Mouse (Mus musculus): ENCODE measurements at regions not wholly inside any gene's neighbourhood (a gene's known extent, or its start where the extent isn't known, plus 50 kb on each side); places are given as distances from the start of the nearest gene placed in this dataset.
A peak's percentile ranks its signal among the peaks of the same experiment; 100 is the strongest.

GRCm38 (mm10) chr13:90584766-90585165 lies 320.4 kb downstream of the Atp6ap1l start:
- no peak for DNase-seq (ENCODE audit: low spot score)

GRCm38 (mm10) chr13:90575371-90575770 lies 329.8 kb downstream of the Atp6ap1l start:
- DNase-seq (ENCODE audit: low spot score) = no peak

- DNase-seq (ENCODE audit: low spot score) = no peak
These were observed 332.6 kb downstream of the Atp6ap1l start for GRCm38 (mm10) chr13:90572580-90572979.

- DNase-seq (ENCODE audit: low spot score) = no peak
These were observed 341.8 kb downstream of the Atp6ap1l start for GRCm38 (mm10) chr13:90563183-90563840.

GRCm38 (mm10) chr13:90560095-90560494 lies 345.1 kb downstream of the Atp6ap1l start:
- DNase-seq (ENCODE audit: low spot score) = no peak

- no peak for DNase-seq (ENCODE audit: low spot score)
These were observed 345.7 kb downstream of the Atp6ap1l start for GRCm38 (mm10) chr13:90559481-90559880.

- no peak for DNase-seq (ENCODE audit: low spot score)
These were observed 354.0 kb downstream of the Atp6ap1l start for GRCm38 (mm10) chr13:90551166-90551565.

GRCm38 (mm10) chr13:90546288-90547035 lies 358.7 kb downstream of the Atp6ap1l start:
- DNase-seq (ENCODE audit: low spot score) = no peak

- no peak for DNase-seq (ENCODE audit: low spot score)
These were observed 359.3 kb downstream of the Atp6ap1l start for GRCm38 (mm10) chr13:90545816-90546215.

- DNase-seq (ENCODE audit: low spot score) = no peak
These were observed 367.6 kb downstream of the Atp6ap1l start for GRCm38 (mm10) chr13:90537525-90537924.

- no peak for DNase-seq (ENCODE audit: low spot score)
These were observed 378.2 kb downstream of the Atp6ap1l start for GRCm38 (mm10) chr13:90526998-90527397.

- no peak for DNase-seq (ENCODE audit: low spot score)
These were observed 379.4 kb downstream of the Atp6ap1l start for GRCm38 (mm10) chr13:90525801-90526200.

- DNase-seq (ENCODE audit: low spot score) = no peak
These were observed 383.4 kb downstream of the Atp6ap1l start for GRCm38 (mm10) chr13:90521758-90522245.

GRCm38 (mm10) chr13:90520992-90521757 lies 384.0 kb downstream of the Atp6ap1l start:
- no peak for DNase-seq (ENCODE audit: low spot score)

- peak; percentile 75 for DNase-seq (ENCODE audit: low spot score)
These were observed 389.2 kb downstream of the Atp6ap1l start for GRCm38 (mm10) chr13:90515773-90516503.

- DNase-seq (ENCODE audit: low spot score) = no peak
These were observed 391.3 kb downstream of the Atp6ap1l start for GRCm38 (mm10) chr13:90513867-90514266.

GRCm38 (mm10) chr13:90512786-90513401 lies 392.3 kb downstream of the Atp6ap1l start:
- DNase-seq (ENCODE audit: low spot score) = no peak

- DNase-seq (ENCODE audit: low spot score) = no peak
These were observed 394.7 kb downstream of the Atp6ap1l start for GRCm38 (mm10) chr13:90510479-90510878.

GRCm38 (mm10) chr13:90503188-90503587 lies 402.0 kb downstream of the Atp6ap1l start:
- no peak for DNase-seq (ENCODE audit: low spot score)

GRCm38 (mm10) chr13:90502141-90502540 lies 403.0 kb downstream of the Atp6ap1l start:
- DNase-seq (ENCODE audit: low spot score) = no peak

- DNase-seq (ENCODE audit: low spot score) = no peak
These were observed 406.2 kb downstream of the Atp6ap1l start for GRCm38 (mm10) chr13:90498978-90499377.

Measured in ovary, adult 18-20 months (tissue).